Mouse (Mus musculus) lung, adult 2 months (tissue): ENCODE data around the gene Als2cl. TPM values are rescaled to one million over a fixed set of nuclear protein-coding genes. Genes with fewer than 3 reads are reported as not detected.

Experiments
- DNase-seq: peaks from one replicate; pipeline ENCODE4 v3.0.0; 2022
- H3K4me1 ChIP-seq: fragments of 200-500 bp; 2 replicates; pipeline ENCODE4 v1.6.1; 2011; ENCODE audit warnings: low read length; ENCODE audit not compliant: control insufficient read depth, insufficient read depth
- H3K4me3 ChIP-seq: fragments of 200-500 bp; replicated peaks from 2 replicates; pipeline ENCODE3; 2011; ENCODE audit warnings: low read depth, mild to moderate bottlenecking, control low read depth, low read length; ENCODE audit errors: extremely low read depth
- CTCF ChIP-seq: fragments of 200-500 bp; IDR thresholded peaks from 2 replicates; pipeline ENCODE4 v1.5.1; 2011; ENCODE audit warnings: mild to moderate bottlenecking, low read length, control low read depth; ENCODE audit not compliant: insufficient read depth
- POLR2A ChIP-seq: fragments of 200-500 bp; IDR thresholded peaks from 2 replicates; pipeline ENCODE4 v1.6.1; 2011; ENCODE audit warnings: low read depth, mild to moderate bottlenecking, control low read depth, low read length, borderline replicate concordance; ENCODE audit errors: extremely low read depth
- WGBS: fragments of 180-500 bp; shearing (Covaris S2); methylation state at CpG from one replicate; pipeline ENCODE4 v1.1.7; 2018; 5-methylcytosine and 5-hydroxymethylcytosine counted together
- polyA plus RNA-seq: library from polyadenylated mRNA; depleted of rRNA; stranded (reverse); fragments of >200 nt; gene quantifications from 2 replicates; pipeline ENCODE4 v1.2.3, GENCODE M21; 2012; rRNA removed

The Als2cl gene
- polyA plus RNA-seq, 1 experiment, result 120 TPM

DNA sequence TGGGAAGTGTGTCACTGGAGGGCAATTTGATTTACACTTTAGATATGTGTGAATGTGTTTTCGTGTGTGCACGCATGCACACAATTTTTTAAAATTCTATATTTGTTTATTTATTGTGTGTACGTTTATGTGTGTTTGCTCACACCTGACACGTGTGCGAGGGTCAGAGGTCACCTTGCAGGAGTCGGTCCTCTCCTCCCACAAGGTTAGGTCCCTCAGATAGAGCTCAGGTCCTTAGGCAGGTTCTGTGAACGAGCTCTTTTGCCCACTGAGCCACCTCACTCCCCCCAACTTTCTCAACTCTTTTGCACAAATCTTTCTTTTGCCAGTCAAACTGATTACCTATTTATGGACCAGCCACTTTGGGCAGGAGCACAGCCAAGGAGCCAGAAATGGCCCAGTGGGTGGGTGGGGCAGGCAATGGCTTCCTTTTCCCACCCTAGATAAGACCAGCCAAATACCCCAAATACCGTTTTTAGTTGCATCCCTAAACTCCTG lies 69.2 kb downstream of the Als2cl start:
- DNase-seq, result no peak
- Histone ChIP-seq H3K4me3 (no peak overlapping the region), H3K4me1 (no peaks in the 10 kb centered on the region)
- TF ChIP-seq POLR2A (no peak), CTCF (no peak)
- WGBS, result 66% methylated on average over 8 of the region's 8 CpGs

DNA sequence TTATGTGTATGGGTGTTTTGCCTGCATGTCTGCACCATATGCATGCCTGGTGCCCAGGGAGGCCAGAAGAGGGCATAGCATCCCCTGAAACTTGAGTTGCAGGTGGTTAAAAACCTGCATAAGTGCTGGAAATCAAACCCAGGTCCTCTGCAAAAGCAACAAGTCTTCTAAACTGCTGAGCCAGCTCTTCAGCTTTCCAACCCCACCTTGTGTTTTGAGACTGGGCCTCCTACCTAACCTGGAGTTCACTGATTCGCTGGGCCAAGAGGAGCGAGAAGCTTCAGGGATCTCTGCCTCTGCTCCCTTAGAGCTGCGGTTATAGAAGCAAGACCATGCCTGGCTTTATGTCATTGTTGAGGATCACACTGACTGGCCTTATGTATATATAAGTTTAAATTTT lies 70.4 kb downstream of the Als2cl start:
- DNase-seq, result no peak
- TF ChIP-seq CTCF, result no peak
- WGBS, result 95% methylated on average over 3 of the region's 3 CpGs
- no peaks in the 10 kb centered on the region for H3K4me1 ChIP-seq
- H3K4me3 ChIP-seq, result no peak overlapping the region

Other genes with a start within 250 kb of the Als2cl start
- gene Nbeal2, start 225.7 kb upstream of the Als2cl start, polyA plus RNA-seq, result 58.4 and 66.4 TPM in 2 replicates
- gene Ccdc12, start 223.4 kb upstream of the Als2cl start, polyA plus RNA-seq, result 101 and 124 TPM in 2 replicates
- gene Myl3, start 138.0 kb upstream of the Als2cl start, polyA plus RNA-seq, result 10.8 and 214 TPM in 2 replicates
- gene Pth1r, start 132.7 kb upstream of the Als2cl start, polyA plus RNA-seq, result 13.8 and 14.0 TPM in 2 replicates
- gene Prss42, start 81.7 kb upstream of the Als2cl start, polyA plus RNA-seq, result not detected in 2 replicates
- gene Prss44, start 65.9 kb upstream of the Als2cl start, polyA plus RNA-seq, result not detected in 2 replicates
- not detected in 2 replicates for gene Prss43, start 53.2 kb upstream of the Als2cl start, polyA plus RNA-seq
- gene Prss45, start 45.3 kb upstream of the Als2cl start, polyA plus RNA-seq, result not detected in 2 replicates
- gene Prss46, start 35.4 kb upstream of the Als2cl start, polyA plus RNA-seq, result not detected in 2 replicates
- 0.10 TPM in 1 of 2 replicates, not detected in the other for gene Prss50, start 21.9 kb upstream of the Als2cl start, polyA plus RNA-seq
- 4.1 and 4.3 TPM in 2 replicates for gene Tmie, start 243 bp downstream of the Als2cl start, polyA plus RNA-seq
- gene Fam240a, start 37.0 kb downstream of the Als2cl start, polyA plus RNA-seq, result not detected in 2 replicates
- gene Tdgf1, start 66.3 kb downstream of the Als2cl start, polyA plus RNA-seq, result 0.88 and 1.0 TPM in 2 replicates
- gene Lrrc2, start 71.7 kb downstream of the Als2cl start, polyA plus RNA-seq, result 0.38 and 0.84 TPM in 2 replicates
- 26.7 and 29.0 TPM in 2 replicates for gene Rtp3, start 110.7 kb downstream of the Als2cl start, polyA plus RNA-seq
- 8.1 and 20.3 TPM in 2 replicates for gene Ltf, start 139.4 kb downstream of the Als2cl start, polyA plus RNA-seq
- gene Ccrl2, start 177.6 kb downstream of the Als2cl start, polyA plus RNA-seq, result 43.9 and 51.2 TPM in 2 replicates
- 19.8 and 22.3 TPM in 2 replicates for gene Lrrfip2, start 237.7 kb downstream of the Als2cl start, polyA plus RNA-seq